Mouse (Mus musculus) olfactory bulb, adult 2 months (tissue): Measurements from ENCODE around the gene Zfp511.

ENCODE experiments used
- CTCF ChIP-seq: fragments of 200-500 bp; IDR thresholded peaks from 2 replicates; pipeline ENCODE4 v1.5.1; 2012; ENCODE audit warnings: low read depth, mild to moderate bottlenecking, low read length, moderate library complexity; ENCODE audit not compliant: insufficient read depth
- POLR2A ChIP-seq: fragments of 200-500 bp; IDR thresholded peaks from 2 replicates; pipeline ENCODE4 v1.6.1; 2012; ENCODE audit warnings: mild to moderate bottlenecking, low read depth, low read length, moderate library complexity; ENCODE audit not compliant: insufficient read depth

DNA sequence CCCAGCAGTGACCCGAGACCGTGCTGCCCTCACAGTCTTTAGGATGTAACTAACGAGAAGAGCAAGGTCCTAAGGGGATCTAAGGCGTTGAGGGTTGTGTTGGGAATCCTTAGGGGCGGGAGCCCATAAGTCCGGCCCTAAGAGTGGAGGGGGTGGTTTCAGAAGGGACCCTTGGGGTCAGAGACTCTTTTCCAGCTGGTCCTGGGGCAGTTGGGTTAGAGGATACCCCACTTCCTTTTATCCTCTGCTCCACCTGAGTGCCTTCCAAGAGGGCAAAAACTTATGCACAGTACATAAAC lies 25.6 kb downstream of the Zfp511 start:
- no peak for TF ChIP-seq CTCF
- TF ChIP-seq POLR2A: no peak
